Mouse (Mus musculus) lung, postnatal 25 days (tissue): ENCODE data around the gene Mlf1.

ENCODE experiments used
- DNase-seq: peaks from one replicate; pipeline ENCODE4 v3.0.0; 2022; ENCODE audit warnings: low spot score

Mlf1 gene

GRCm38 (mm10) chr3:67447143-67447542 is 73.2 kb downstream of the Mlf1 start:
- no peak for DNase-seq
